Mouse (Mus musculus) cortical plate, adult 2 months (tissue): Measurements from ENCODE around the gene Krt15. TPM values are rescaled to one million over a fixed set of nuclear protein-coding genes. Genes with fewer than 3 reads are reported as not detected.

Experiments
- H3K27ac ChIP-seq: fragments of 200-500 bp; 2 replicates; pipeline ENCODE4 v1.5.1; 2012; ENCODE audit warnings: low read length, control low read depth, inconsistent platforms; ENCODE audit not compliant: insufficient read depth
- H3K4me1 ChIP-seq: fragments of 200-500 bp; 2 replicates; pipeline ENCODE4 v1.6.1; 2011; ENCODE audit warnings: low read length; ENCODE audit not compliant: control insufficient read depth, insufficient read depth
- H3K4me3 ChIP-seq: fragments of 200-500 bp; 2 replicates; pipeline ENCODE4 v1.5.1; 2011; ENCODE audit warnings: mild to moderate bottlenecking, low read length, control low read depth; ENCODE audit not compliant: insufficient read depth
- CTCF ChIP-seq: fragments of 200-500 bp; IDR thresholded peaks from 2 replicates; pipeline ENCODE4 v1.5.1; 2011; ENCODE audit warnings: mild to moderate bottlenecking, control low read depth, low read length; ENCODE audit not compliant: insufficient read depth; ENCODE audit errors: extremely low read depth
- POLR2A ChIP-seq: fragments of 200-500 bp; IDR thresholded peaks from 2 replicates; pipeline ENCODE4 v1.6.1; 2011; ENCODE audit warnings: mild to moderate bottlenecking, low read length, control low read depth; ENCODE audit not compliant: insufficient read depth; ENCODE audit errors: extremely low read depth
- polyA plus RNA-seq: library from polyadenylated mRNA; depleted of rRNA; stranded (reverse); fragments of >200 nt; gene quantifications from 2 replicates; pipeline ENCODE4 v1.2.3, GENCODE M21; 2012; rRNA removed

The Krt15 gene
- polyA plus RNA-seq: 0.25 TPM in 1 of 2 replicates, not detected in the other

- H3K27ac ChIP-seq: no peak within 1 kb of the TSS
- no peak for TF ChIP-seq CTCF
- no peak for TF ChIP-seq POLR2A
- H3K4me1 ChIP-seq: no peaks in the 10 kb centered on the region
- no peak within 1 kb of the TSS for H3K4me3 ChIP-seq
Observed at GRCm38 (mm10) chr11:100135731-100136130, at the start of gene Krt15. Gene Krt15, minus strand, starts transcription at chr11:100135928.

GRCm38 (mm10) chr11:100181725-100182124 is 46.0 kb upstream of the Krt15 start:
- no peak overlapping the region for H3K4me3 ChIP-seq
- H3K4me1 ChIP-seq: peaks cover 5% of the 10 kb centered on the region; the same call in 1 of the 2 replicates
- TF ChIP-seq POLR2A (no peak), CTCF (no peak)
- H3K27ac ChIP-seq: no peak overlapping the region

GRCm38 (mm10) chr11:100179260-100179659 is 43.5 kb upstream of the Krt15 start:
- Histone ChIP-seq H3K4me3 (no peak overlapping the region), H3K27ac (no peak overlapping the region), H3K4me1 (peaks cover 5% of the 10 kb centered on the region; the same call in 1 of the 2 replicates)
- TF ChIP-seq POLR2A (no peak), CTCF (no peak)

GRCm38 (mm10) chr11:100178307-100178706 is 42.6 kb upstream of the Krt15 start:
- Histone ChIP-seq H3K4me1 (peaks cover 5% of the 10 kb centered on the region; the same call in 1 of the 2 replicates), H3K27ac (no peak overlapping the region), H3K4me3 (no peak overlapping the region)
- TF ChIP-seq POLR2A: no peak
- no peak for TF ChIP-seq CTCF

- Histone ChIP-seq H3K27ac (no peak overlapping the region), H3K4me1 (peaks cover 5% of the 10 kb centered on the region; the same call in 1 of the 2 replicates), H3K4me3 (no peak overlapping the region)
- TF ChIP-seq POLR2A (no peak), CTCF (no peak)
Observed at GRCm38 (mm10) chr11:100176791-100177190, 41.1 kb upstream of the Krt15 start.

- Histone ChIP-seq H3K27ac (no peak overlapping the region), H3K4me1 (peaks cover 2% of the 10 kb centered on the region), H3K4me3 (no peak overlapping the region)
- TF ChIP-seq POLR2A (no peak), CTCF (peak; percentile 89)
Observed at GRCm38 (mm10) chr11:100168765-100169762, 33.3 kb upstream of the Krt15 start.

GRCm38 (mm10) chr11:100168071-100168470 is 32.3 kb upstream of the Krt15 start:
- peaks cover 2% of the 10 kb centered on the region for H3K4me1 ChIP-seq
- no peak overlapping the region for H3K4me3 ChIP-seq
- TF ChIP-seq POLR2A: no peak
- H3K27ac ChIP-seq: no peak overlapping the region

GRCm38 (mm10) chr11:100164392-100164791 is 28.7 kb upstream of the Krt15 start:
- no peak for TF ChIP-seq POLR2A
- H3K4me3 ChIP-seq: no peak overlapping the region
- H3K4me1 ChIP-seq: peaks cover 2% of the 10 kb centered on the region
- no peak overlapping the region for H3K27ac ChIP-seq

GRCm38 (mm10) chr11:100157908-100158477 is 22.3 kb upstream of the Krt15 start:
- Histone ChIP-seq H3K4me1 (no peaks in the 10 kb centered on the region), H3K27ac (no peak overlapping the region), H3K4me3 (no peak overlapping the region)
- TF ChIP-seq CTCF: no peak
- TF ChIP-seq POLR2A: no peak

- no peaks in the 10 kb centered on the region for H3K4me1 ChIP-seq
- H3K27ac ChIP-seq: no peak overlapping the region
- TF ChIP-seq POLR2A (no peak), CTCF (no peak)
- no peak overlapping the region for H3K4me3 ChIP-seq
Observed at GRCm38 (mm10) chr11:100157331-100157730, 21.6 kb upstream of the Krt15 start.
